Comparison of ENCODE assay signal across 8 mouse cellular contexts in the genomic region with DNA sequence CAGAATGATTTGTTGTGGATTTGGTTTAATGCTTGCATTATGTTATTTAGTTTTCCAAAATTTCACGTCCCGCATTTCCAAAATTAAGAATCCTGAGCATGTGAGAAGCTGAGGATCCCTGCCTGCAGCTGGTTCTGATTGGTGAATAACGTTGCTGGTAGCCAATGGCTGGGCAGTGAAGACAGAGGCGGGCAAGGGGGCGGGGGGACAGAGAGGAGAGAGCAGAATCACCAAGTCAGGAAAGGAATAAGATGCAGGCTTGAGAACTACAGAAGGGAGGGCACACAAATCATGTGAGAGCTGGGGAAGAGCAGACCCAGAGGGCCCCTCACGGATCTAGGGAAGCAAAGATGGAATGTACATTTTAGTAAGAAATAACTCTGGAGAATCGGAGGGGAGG.
DNase-seq lines count a peak whose midpoint lies in the region; ATAC-seq and TF ChIP-seq lines count a peak whose summit lies in the region.

No protein-coding gene starts in this region.

- H3K9me3 ChIP-seq in forebrain, postnatal 0 days (ENCODE audit: low read length), result no peaks in the 10 kb centered on the region
- no peaks in the 10 kb centered on the region for H3K9me3 ChIP-seq in midbrain, embryonic 12.5 days

- H3K36me3 ChIP-seq in forebrain, postnatal 0 days (ENCODE audit: insufficient read depth), result no peaks in the 10 kb centered on the region; the same call in 1 of the 2 replicates
- no peaks in the 10 kb centered on the region for H3K36me3 ChIP-seq in midbrain, embryonic 12.5 days

- no peaks in the 10 kb centered on the region for H3K27me3 ChIP-seq in forebrain, postnatal 0 days (ENCODE audit: insufficient read depth, low read length)
- no peaks in the 10 kb centered on the region for H3K27me3 ChIP-seq in midbrain, embryonic 12.5 days

- H3K4me3 ChIP-seq in forebrain, postnatal 0 days (ENCODE audit: low read depth, low read length), result no peak overlapping the region
- peak overlapping the region; percentile 4; the same call in 1 of the 2 replicates for H3K4me3 ChIP-seq in midbrain, embryonic 12.5 days

- DNase-seq in heart, adult 11 months, result peak; percentile 90
- DNase-seq in heart, postnatal 36 days, result no peak
- DNase-seq in adrenal gland, postnatal 36 days, result peak; percentile 26 to 27
- DNase-seq in forebrain, postnatal 0 days, result peak; percentile 50
- DNase-seq in thymus, postnatal 14 days, result no peak
- no peak for DNase-seq in frontal cortex, adult 2 months (ENCODE audit: extremely low spot score in 1 of 2, low spot score in 1 of 2)

- H3K4me1 ChIP-seq in forebrain, postnatal 0 days (ENCODE audit: insufficient read depth), result peaks cover 9% of the 10 kb centered on the region; the same call in 1 of the 2 replicates
- peaks cover 11% of the 10 kb centered on the region for H3K4me1 ChIP-seq in midbrain, embryonic 12.5 days

- WGBS in forebrain, postnatal 0 days, result 14% methylated on average over 7 of the region's 7 CpGs
- WGBS in midbrain, embryonic 12.5 days, result 22% methylated on average over 7 of the region's 7 CpGs

- intact Hi-C loops in heart, postnatal 36 days (cut with DNase I), result no loop called here

- H3K27ac ChIP-seq in forebrain, postnatal 0 days (ENCODE audit: low read depth, low read length), result no peak overlapping the region
- no peak overlapping the region for H3K27ac ChIP-seq in midbrain, embryonic 12.5 days (replicated peaks)

- H3K4me2 ChIP-seq in forebrain, postnatal 0 days (ENCODE audit: low read depth), result peak overlapping the region; percentile 29
- H3K4me2 ChIP-seq in midbrain, embryonic 12.5 days (replicated peaks), result peak overlapping the region; percentile 42

- TF ChIP-seq CTCF in forebrain, postnatal 0 days (IDR thresholded peaks at IDR 0.05; ENCODE audit: low read depth), result no peak

- no peak overlapping the region for H3K9ac ChIP-seq in forebrain, postnatal 0 days
- H3K9ac ChIP-seq in midbrain, embryonic 12.5 days (replicated peaks), result no peak overlapping the region

- peak; percentile 94 for ATAC-seq in forebrain, postnatal 0 days
- peak; percentile 86 for ATAC-seq in midbrain, embryonic 12.5 days (ENCODE audit: low FRiP score, low read depth)
- no peak for ATAC-seq in erythroblast, adult 5-6 weeks (replicated peaks; ENCODE audit: low FRiP score, poor library complexity, severe bottlenecking)

Comparison
In these comparisons a context has a peak if more than half of its experiments do, and no peak if none do; other contexts are left out.
1. DNase-seq: peak in heart, adult 11 months (single experiment), adrenal gland, postnatal 36 days (2 of 2) and forebrain, postnatal 0 days (single experiment); none in heart, postnatal 36 days (0 of 2), thymus, postnatal 14 days (single experiment) and frontal cortex, adult 2 months (0 of 2).